Mouse (Mus musculus) C2C12 (cell line): ENCODE data around the gene Raver2.

Experiments used
- CEBPB ChIP-seq: IDR thresholded peaks from one replicate; pipeline ENCODE4 v1.6.1; 2011; ENCODE audit warnings: low read depth, mild to moderate bottlenecking, control low read depth, moderate library complexity
- CTCF ChIP-seq: IDR thresholded peaks from one replicate; pipeline ENCODE4 v1.5.1; 2011; ENCODE audit not compliant: control insufficient read depth, insufficient read depth, insufficient read length
- FOSL1 ChIP-seq: IDR thresholded peaks from one replicate; pipeline ENCODE4 v1.8.0; 2011; ENCODE audit warnings: mild to moderate bottlenecking, low read length; ENCODE audit not compliant: poor library complexity, insufficient read depth, severe bottlenecking
- MAX ChIP-seq: IDR thresholded peaks from one replicate; pipeline ENCODE4 v1.6.1; 2011; ENCODE audit warnings: mild to moderate bottlenecking, control low read depth
- USF1 ChIP-seq: IDR thresholded peaks from one replicate; pipeline ENCODE4 v1.6.1; 2011; ENCODE audit warnings: low read depth, mild to moderate bottlenecking, control low read depth, moderate library complexity

- TF ChIP-seq CTCF (no peak), USF1 (no peak), MAX (no peak), FOSL1 (no peak), CEBPB (no peak)
Measured at GRCm38 (mm10) chr4:101146891-101147655, 78.3 kb downstream of the Raver2 start.
